Mouse (Mus musculus) cerebellum, postnatal 14 days (tissue): ENCODE data around the gene Pus3.

ENCODE experiments used
- DNase-seq, 2 experiments: peaks; one replicate each; pipeline ENCODE4 v3.0.0; 2021; ENCODE audit warnings: mixed read lengths in 2 of 2

The Pus3 gene

GRCm38 (mm10) chr9:35558257-35559008, at the start of gene Pus3, which contains the start of gene Ddx25:
Pus3 (plus strand) TSS chr9:35558595.
Ddx25 (minus strand) TSS chr9:35558528.
- DNase-seq: peak; percentile 89 to 93

- DNase-seq: no peak
Measured at GRCm38 (mm10) chr9:35513900-35514299, 44.5 kb upstream of the Pus3 start.

DNA sequence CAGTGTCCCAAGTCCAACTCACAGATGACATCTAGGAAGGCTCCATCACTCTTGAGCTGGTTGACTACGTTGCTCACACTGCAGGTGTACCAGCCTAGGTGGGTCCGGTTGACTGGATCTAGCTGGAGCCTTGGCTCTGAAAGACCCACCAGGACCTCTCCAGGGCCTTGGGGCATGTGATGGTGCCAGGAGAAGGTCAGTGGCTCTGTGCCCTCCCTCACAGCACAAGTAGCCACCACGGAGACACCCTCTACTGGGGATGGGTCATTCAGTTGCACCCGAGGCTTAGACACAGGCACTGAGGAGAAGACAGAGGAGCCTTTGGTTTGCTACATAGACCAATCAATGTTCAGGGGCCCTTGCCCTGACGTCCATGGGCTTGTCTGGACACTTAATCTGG, 42.2 kb upstream of the Pus3 start:
- DNase-seq: no peak

GRCm38 (mm10) chr9:35516711-35517110, 41.7 kb upstream of the Pus3 start:
- DNase-seq: no peak

- DNase-seq: no peak
Measured at GRCm38 (mm10) chr9:35518169-35518568, 40.2 kb upstream of the Pus3 start, which contains the start of gene Gm1113. Gm1113 (minus strand) TSS chr9:35518269.

DNA sequence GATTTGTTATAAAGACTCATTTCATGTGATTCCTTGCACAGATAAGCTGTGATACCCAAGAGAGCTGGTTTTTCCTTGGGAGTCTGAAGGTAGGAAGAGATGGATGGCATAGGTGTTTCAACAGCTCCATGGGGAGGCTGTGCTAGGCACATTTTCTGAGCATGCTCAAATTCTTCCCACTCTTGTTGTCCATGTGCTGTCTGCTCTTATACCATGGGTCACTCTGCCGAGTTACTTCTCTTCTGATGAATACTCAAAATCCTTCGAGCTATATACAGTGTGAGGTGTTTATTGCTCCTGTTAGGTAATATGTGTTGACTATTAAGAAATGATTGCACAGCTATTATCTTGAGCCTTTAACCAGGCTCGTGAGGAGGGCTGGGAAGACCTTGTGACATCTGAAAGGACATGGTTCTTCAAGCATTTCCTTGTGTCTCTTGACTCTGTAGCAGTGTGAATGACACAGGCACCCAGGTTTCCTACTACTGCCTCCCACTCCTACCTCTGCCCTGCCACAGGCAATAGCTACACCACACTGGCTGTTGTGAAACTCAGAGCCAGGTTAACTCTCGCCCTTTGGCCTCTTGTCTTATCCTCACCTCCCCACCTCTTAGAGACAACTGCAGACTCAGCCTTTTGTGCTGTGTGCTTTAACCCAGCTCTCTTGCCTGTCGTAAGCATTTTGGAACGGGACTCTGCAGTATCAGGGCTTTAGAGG, 37.6 kb upstream of the Pus3 start:
- no peak for DNase-seq

- no peak for DNase-seq
Measured at GRCm38 (mm10) chr9:35522241-35522640, 36.2 kb upstream of the Pus3 start.

DNA sequence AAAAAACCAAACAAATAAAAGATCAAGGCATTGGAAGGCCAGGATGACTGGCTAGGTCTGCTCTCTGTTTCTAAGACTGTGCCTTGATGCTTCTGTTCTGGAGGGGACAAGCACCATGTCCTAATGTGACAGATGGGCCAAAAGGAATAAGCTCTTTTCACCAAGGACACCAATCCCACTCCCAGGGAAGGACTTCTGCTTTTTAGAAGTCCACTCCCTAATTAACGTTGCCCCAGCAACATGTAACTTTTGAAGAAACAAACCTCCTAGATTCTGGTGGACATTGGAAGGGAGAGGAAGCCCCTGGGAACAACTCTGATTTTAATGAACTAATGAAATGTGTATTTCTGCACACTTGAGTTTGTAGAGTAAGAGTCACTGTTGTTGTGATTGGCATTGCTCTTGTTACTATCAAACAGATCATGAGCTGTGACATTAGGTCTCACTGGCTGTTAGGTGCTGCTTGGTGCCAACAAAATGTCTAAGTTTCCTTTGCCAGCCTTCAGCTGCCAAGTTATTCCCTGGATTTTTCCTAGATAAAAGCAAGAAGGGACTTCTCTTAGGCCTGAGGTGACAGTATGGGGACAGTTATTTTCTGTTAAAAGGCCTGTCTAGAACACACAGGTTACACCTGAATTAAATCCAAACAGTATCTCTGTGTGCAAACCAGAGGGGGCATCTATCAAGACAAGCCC, 35.4 kb upstream of the Pus3 start:
- no peak for DNase-seq

DNA sequence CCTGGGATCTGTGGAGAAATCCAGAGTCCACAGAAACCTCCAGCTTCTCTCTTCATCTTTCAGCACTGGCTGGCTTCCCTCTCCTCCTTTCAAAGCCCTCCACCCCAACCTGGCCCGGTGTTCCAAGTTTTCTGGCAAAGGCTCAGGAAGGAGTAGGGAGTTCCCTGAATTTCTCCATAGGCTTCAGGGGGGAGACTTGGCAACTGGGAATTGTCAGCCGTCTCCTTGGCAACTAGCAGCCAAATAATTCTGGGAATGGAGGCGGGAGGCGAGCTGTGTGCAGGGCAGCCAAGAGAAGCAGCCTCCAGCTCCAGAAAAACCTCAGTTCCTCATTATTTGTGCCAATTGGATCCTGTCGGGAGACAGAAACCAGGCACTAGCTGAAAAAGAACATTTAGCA, 34.9 kb upstream of the Pus3 start:
- peak; percentile 63 to 79 for DNase-seq

DNA sequence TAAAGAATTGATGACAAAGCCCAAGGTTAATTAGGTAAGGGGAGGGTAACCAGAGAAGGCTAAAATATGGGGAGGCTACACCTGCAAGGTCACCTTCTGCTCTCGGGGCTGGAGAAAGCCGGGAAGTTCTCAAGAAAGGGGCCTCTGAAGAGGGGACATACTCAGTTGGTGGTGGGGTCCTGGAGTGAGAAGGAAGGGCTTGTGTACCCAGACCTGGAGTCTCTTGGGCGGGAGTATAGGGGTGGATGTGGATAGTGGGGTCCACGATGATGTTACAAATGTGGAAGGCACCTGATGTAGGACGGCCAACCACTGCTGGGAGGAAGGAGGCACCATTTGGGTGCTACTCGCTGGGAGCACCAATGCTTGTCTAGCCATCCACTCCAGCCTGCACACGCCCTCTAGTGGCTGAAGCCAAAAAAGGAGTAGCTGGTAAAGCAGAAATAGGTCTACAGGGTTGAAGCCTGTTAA, 34.4 kb upstream of the Pus3 start:
- peak; percentile 84 to 87 for DNase-seq

GRCm38 (mm10) chr9:35529141-35529540, 29.3 kb upstream of the Pus3 start:
- no peak for DNase-seq

- no peak for DNase-seq
Measured at GRCm38 (mm10) chr9:35529796-35530195, 28.6 kb upstream of the Pus3 start.

DNA sequence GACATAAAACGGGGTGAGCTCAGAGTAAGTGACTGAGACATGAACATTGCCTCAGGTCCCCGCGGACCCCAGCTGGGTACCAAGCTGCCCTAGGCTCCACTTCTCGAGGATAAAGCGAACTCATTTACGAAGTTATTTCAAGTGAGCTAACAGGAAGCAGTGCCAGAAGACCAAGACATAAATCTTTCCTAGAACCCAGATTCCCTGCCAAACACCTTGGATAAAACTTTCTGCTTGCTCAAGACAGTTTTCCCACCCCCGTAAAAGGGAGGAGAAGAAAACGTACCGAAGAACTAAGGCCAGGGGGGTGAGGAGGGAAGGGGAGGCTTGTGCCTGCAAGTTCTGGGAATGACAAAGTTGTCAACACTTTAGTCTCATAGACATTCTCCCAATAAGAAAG, 25.1 kb upstream of the Pus3 start:
- DNase-seq: no peak

- DNase-seq: peak; percentile 79 to 80
Measured at GRCm38 (mm10) chr9:35535110-35535509, 23.3 kb upstream of the Pus3 start.

DNA sequence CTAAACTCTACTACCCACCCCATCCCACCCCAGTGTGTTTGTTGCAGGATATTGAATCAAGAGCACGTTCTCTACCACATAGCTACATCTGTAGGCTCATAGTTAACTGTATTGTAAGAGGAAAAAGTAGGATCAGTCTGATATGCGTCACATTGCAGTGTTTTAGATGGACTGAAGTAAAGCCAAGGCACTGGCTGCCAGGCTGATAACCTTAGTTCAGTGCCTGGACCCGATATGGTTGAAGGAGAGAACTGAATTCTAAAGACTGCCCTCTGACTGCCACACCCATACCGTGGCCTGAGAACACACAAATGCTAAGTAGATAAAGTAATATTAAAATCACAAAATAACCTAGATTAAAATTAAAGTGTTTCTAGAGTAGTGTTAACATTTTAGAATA, 22.5 kb upstream of the Pus3 start:
- no peak for DNase-seq

DNA sequence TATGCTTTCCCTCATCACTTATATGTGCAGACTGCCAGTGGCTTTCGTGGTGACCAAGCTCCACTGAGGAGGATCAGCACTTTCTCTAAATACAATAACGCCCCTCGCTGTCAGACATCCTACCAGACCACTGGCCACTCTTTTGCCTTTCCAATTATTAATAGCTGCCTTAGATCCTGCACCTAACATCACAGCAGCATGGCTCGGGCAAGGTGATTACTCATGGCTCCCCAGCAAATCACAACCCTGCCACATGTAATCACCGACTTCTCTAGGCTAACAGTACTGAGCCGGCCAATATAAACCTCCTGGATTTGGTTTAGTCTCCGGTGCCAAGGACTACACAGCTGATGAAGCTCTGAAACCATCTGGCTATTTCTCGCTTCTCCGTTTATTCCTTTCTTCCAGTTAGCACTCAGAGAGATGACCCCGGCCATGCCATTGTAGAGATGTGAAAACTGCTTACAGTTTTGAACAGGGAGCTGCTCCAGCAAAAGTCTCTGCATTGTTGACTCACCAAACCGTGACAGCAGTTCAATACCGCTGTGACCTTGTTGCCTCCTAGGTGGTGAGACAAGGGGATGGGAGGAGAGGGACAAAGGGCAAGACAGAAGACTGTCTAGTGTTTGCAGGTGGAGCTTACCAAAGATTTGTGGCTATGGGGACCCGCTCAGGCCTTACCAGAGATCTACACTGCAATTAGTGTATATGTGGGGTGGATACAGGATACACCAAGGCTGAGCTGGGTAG, 19.2 kb upstream of the Pus3 start:
- no peak for DNase-seq

DNA sequence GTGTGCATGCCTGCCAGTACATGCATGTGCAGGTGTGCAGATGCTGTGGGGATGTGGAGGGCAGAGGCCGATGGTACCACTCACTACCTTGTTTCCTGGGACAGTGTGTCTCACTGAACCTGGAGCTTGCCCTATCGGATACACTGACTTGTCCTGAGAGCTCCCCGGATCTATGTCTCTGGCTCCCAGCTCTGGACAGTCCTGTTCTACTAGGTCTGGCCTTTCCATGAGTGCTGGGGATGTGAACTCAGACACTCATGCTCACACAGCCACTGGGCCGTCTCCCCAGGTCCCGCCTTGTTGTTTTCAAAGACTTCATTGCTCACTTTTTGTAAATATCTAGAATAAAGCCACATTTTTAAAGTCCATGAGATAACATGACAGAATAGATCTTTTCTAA, 17.4 kb upstream of the Pus3 start:
- DNase-seq: no peak

- peak; percentile 91 to 96 for DNase-seq
Measured at GRCm38 (mm10) chr9:35541488-35541887, 16.9 kb upstream of the Pus3 start.

- no peak for DNase-seq
Measured at GRCm38 (mm10) chr9:35541941-35542340, 16.5 kb upstream of the Pus3 start.

GRCm38 (mm10) chr9:35543099-35543860, 15.1 kb upstream of the Pus3 start:
- DNase-seq: no peak

GRCm38 (mm10) chr9:35544666-35545065, 13.7 kb upstream of the Pus3 start:
- no peak for DNase-seq

DNA sequence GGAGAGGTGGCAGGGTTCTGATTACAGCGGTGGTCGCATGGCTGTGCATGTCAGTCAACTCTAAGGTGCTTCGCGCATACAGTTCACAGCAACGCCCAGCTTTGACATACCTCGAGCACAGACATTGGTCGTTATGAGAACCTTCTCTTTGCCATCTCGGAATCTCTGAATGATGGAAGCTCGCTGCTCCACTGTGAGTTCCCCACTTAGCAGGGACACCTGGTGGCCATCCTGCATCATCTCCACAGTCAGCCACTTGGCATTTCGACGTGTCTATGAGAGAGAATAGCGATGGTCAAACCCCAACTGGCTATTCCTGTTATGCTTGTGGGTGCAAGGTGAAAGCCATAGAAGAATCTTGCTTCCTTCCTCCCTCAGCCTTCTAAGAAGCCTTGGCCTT, 12.7 kb upstream of the Pus3 start:
- no peak for DNase-seq
